Mouse (Mus musculus) MEL (cell line): Measurements from ENCODE around the gene Exd2. TPM values are rescaled to one million over a fixed set of nuclear protein-coding genes. Genes with fewer than 3 reads are reported as not detected.

Experiments
- DNase-seq: peaks from one replicate; pipeline ENCODE4 v3.0.0; 2011; ENCODE audit warnings: low read depth, low spot score
- H3K27ac ChIP-seq: 2 replicates; pipeline ENCODE4 v1.5.1; 2012; ENCODE audit warnings: low read depth, mild to moderate bottlenecking, control low read depth, low read length, moderate library complexity; ENCODE audit not compliant: control insufficient read depth
- H3K27me3 ChIP-seq, 2 experiments: fragments of 150-350 bp in 1 of 2; sonication (generic) in 1 of 2; 2 replicates each; pipeline ENCODE4 v1.6.1; 2012; ENCODE audit warnings: low read length in 2 of 2, mild to moderate bottlenecking in 2 of 2, improper control_type of control experiment in 1 of 2, moderate library complexity in 1 of 2; ENCODE audit not compliant: insufficient read depth in 2 of 2, control insufficient read depth in 1 of 2
- H3K36me3 ChIP-seq, 2 experiments: 2 replicates each; pipeline ENCODE4 v1.6.1; 2012 to 2014; ENCODE audit warnings: low read length in 2 of 2, improper control_type of control experiment in 1 of 2, inconsistent platforms in 1 of 2, mild to moderate bottlenecking in 1 of 2; ENCODE audit not compliant: insufficient read depth in 2 of 2, control insufficient read depth in 1 of 2
- H3K4me1 ChIP-seq, 2 experiments: fragments of 150-350 bp in 1 of 2; sonication (generic) in 1 of 2; 2 replicates each; pipeline ENCODE4 v1.6.1; 2012; ENCODE audit warnings: low read length in 2 of 2, improper control_type of control experiment in 1 of 2, mild to moderate bottlenecking in 1 of 2; ENCODE audit not compliant: insufficient read depth in 2 of 2, control insufficient read depth in 1 of 2
- H3K4me3 ChIP-seq, 2 experiments: fragments of 150-350 bp in 1 of 2; sonication (generic) in 1 of 2; 2 replicates each; pipeline ENCODE4 v1.5.1; 2012; ENCODE audit warnings: low read depth in 2 of 2, low read length in 2 of 2, mild to moderate bottlenecking in 2 of 2, moderate library complexity in 2 of 2, control low read depth in 1 of 2, improper control_type of control experiment in 1 of 2; ENCODE audit not compliant: control insufficient read depth in 1 of 2, insufficient read depth in 1 of 2
- H3K79me2 ChIP-seq: 2 replicates; pipeline ENCODE4 v1.6.1; 2012; ENCODE audit warnings: mild to moderate bottlenecking, low read length, moderate library complexity; ENCODE audit not compliant: control insufficient read depth, poor library complexity, insufficient read depth
- H3K9ac ChIP-seq: 2 replicates; pipeline ENCODE4 v1.6.1; 2012; ENCODE audit warnings: low read depth, mild to moderate bottlenecking, control low read depth, low read length, moderate library complexity; ENCODE audit not compliant: control insufficient read depth, poor library complexity, severe bottlenecking
- H3K9me3 ChIP-seq: fragments of 150-350 bp; sonication (generic); replicated peaks from 2 replicates; pipeline ENCODE4 v1.6.1; 2012; ENCODE audit warnings: mild to moderate bottlenecking, low read length, improper control_type of control experiment, moderate library complexity; ENCODE audit not compliant: insufficient read depth
- CHD2 ChIP-seq: IDR thresholded peaks from 2 replicates; pipeline ENCODE4 v1.6.1; 2011; ENCODE audit warnings: low read length, improper control_type of control experiment
- CTCF ChIP-seq, 3 experiments: IDR thresholded peaks in 2 of 3; conservative IDR thresholded peaks in 1 of 3; 2 replicates each; pipeline ENCODE4 v1.5.1; 2011 to 2012; ENCODE audit warnings: low read length in 3 of 3, low read depth in 2 of 3, mild to moderate bottlenecking in 2 of 3, improper control_type of control experiment in 1 of 3, inconsistent platforms in 1 of 3, mixed read lengths in 1 of 3, moderate library complexity in 1 of 3; ENCODE audit not compliant: control insufficient read depth in 1 of 3, insufficient read depth in 1 of 3, poor library complexity in 1 of 3, severe bottlenecking in 1 of 3
- E2F4 ChIP-seq: IDR thresholded peaks from 2 replicates; pipeline ENCODE4 v1.6.1; 2011; ENCODE audit warnings: low read depth, low read length, improper control_type of control experiment, borderline replicate concordance
- ELF1 ChIP-seq: IDR thresholded peaks from 2 replicates; pipeline ENCODE4 v1.6.1; 2014; ENCODE audit warnings: low read depth, mild to moderate bottlenecking, inconsistent platforms, low read length, improper control_type of control experiment, moderate library complexity
- EP300 ChIP-seq, 2 experiments: IDR thresholded peaks; 2 replicates each; pipeline ENCODE4 v1.6.1; 2011; ENCODE audit warnings: improper control_type of control experiment in 2 of 2, low read length in 2 of 2, low read depth in 1 of 2, mild to moderate bottlenecking in 1 of 2
- GABPA ChIP-seq: IDR thresholded peaks from 2 replicates; pipeline ENCODE4 v1.6.1; 2012; ENCODE audit warnings: low read depth, mild to moderate bottlenecking, inconsistent platforms, low read length, improper control_type of control experiment, moderate library complexity
- GATA1 ChIP-seq: IDR thresholded peaks from 2 replicates; pipeline ENCODE4 v1.6.1; 2011; ENCODE audit warnings: low read depth, low read length, improper control_type of control experiment
- HCFC1 ChIP-seq: IDR thresholded peaks from 2 replicates; pipeline ENCODE4 v1.6.1; 2012; ENCODE audit warnings: low read depth, mild to moderate bottlenecking, inconsistent platforms, low read length, improper control_type of control experiment, moderate library complexity
- KAT2A ChIP-seq: conservative IDR thresholded peaks from 2 replicates; pipeline ENCODE4 v1.6.1; 2012; ENCODE audit warnings: low read depth, low read length, improper control_type of control experiment, inconsistent platforms
- MAFK ChIP-seq: IDR thresholded peaks from 2 replicates; pipeline ENCODE4 v1.6.1; 2011; ENCODE audit warnings: low read depth, mild to moderate bottlenecking, low read length, improper control_type of control experiment, borderline replicate concordance
- MAX ChIP-seq: IDR thresholded peaks from 2 replicates; pipeline ENCODE4 v1.6.1; 2011; ENCODE audit warnings: low read length, improper control_type of control experiment
- MAZ ChIP-seq: IDR thresholded peaks from 2 replicates; pipeline ENCODE4 v1.6.1; 2012; ENCODE audit warnings: low read depth, mild to moderate bottlenecking, inconsistent platforms, low read length, improper control_type of control experiment
- MEF2A ChIP-seq: IDR thresholded peaks from 2 replicates; pipeline ENCODE4 v1.6.1; 2014; ENCODE audit warnings: low read depth, mild to moderate bottlenecking, inconsistent platforms, low read length, improper control_type of control experiment; ENCODE audit not compliant: poor library complexity, insufficient replicate concordance, severe bottlenecking; ENCODE audit errors: extremely low read depth
- POLR2A ChIP-seq, 2 experiments: IDR thresholded peaks; 2 replicates each; pipeline ENCODE4 v1.6.1; 2011 to 2012; ENCODE audit warnings: low read length in 2 of 2, mild to moderate bottlenecking in 2 of 2, control low read depth in 1 of 2, improper control_type of control experiment in 1 of 2, low read depth in 1 of 2, moderate library complexity in 1 of 2; ENCODE audit not compliant: control insufficient read depth in 1 of 2, insufficient read depth in 1 of 2, poor library complexity in 1 of 2
- POLR2AphosphoS2 ChIP-seq: IDR thresholded peaks from 2 replicates; pipeline ENCODE4 v1.6.1; 2011; ENCODE audit warnings: low read length, improper control_type of control experiment
- POLR2AphosphoS5 ChIP-seq: IDR thresholded peaks from 2 replicates; pipeline ENCODE4 v1.6.1; 2012; ENCODE audit warnings: low read depth, borderline replicate concordance, mild to moderate bottlenecking, inconsistent platforms, low read length, moderate library complexity, mixed read lengths
- SMC3 ChIP-seq: IDR thresholded peaks from 2 replicates; pipeline ENCODE4 v1.6.1; 2011; ENCODE audit warnings: low read depth, low read length, improper control_type of control experiment
- TBP ChIP-seq: IDR thresholded peaks from 2 replicates; pipeline ENCODE4 v1.8.0; 2011; ENCODE audit warnings: low read depth, low read length, improper control_type of control experiment
- TCF12 ChIP-seq: IDR thresholded peaks from 2 replicates; pipeline ENCODE4 v1.6.1; 2014; ENCODE audit warnings: low read depth, mild to moderate bottlenecking, inconsistent platforms, low read length, improper control_type of control experiment, moderate library complexity
- UBTF ChIP-seq: IDR thresholded peaks from 2 replicates; pipeline ENCODE4 v1.6.1; 2012; ENCODE audit warnings: low read depth, mild to moderate bottlenecking, inconsistent platforms, low read length, improper control_type of control experiment, moderate library complexity, borderline replicate concordance; ENCODE audit not compliant: insufficient read depth
- USF1 ChIP-seq: IDR thresholded peaks from 2 replicates; pipeline ENCODE4 v1.6.1; 2014; ENCODE audit warnings: low read depth, mild to moderate bottlenecking, inconsistent platforms, low read length, improper control_type of control experiment, moderate library complexity
- USF2 ChIP-seq, 2 experiments: IDR thresholded peaks; 2 replicates each; pipeline ENCODE4 v1.6.1; 2011 to 2012; ENCODE audit warnings: improper control_type of control experiment in 2 of 2, low read length in 2 of 2, borderline replicate concordance in 1 of 2, inconsistent platforms in 1 of 2, low read depth in 1 of 2, mild to moderate bottlenecking in 1 of 2; ENCODE audit not compliant: insufficient read depth in 1 of 2
- ZC3H11A ChIP-seq: IDR thresholded peaks from 2 replicates; pipeline ENCODE4 v1.6.1; 2012; ENCODE audit warnings: low read depth, mild to moderate bottlenecking, inconsistent platforms, low read length, improper control_type of control experiment
- ZNF384 ChIP-seq: IDR thresholded peaks from 2 replicates; pipeline ENCODE4 v1.6.1; 2012; ENCODE audit warnings: low read depth, mild to moderate bottlenecking, inconsistent platforms, low read length, improper control_type of control experiment
- polyA plus RNA-seq, 2 experiments: library from polyadenylated mRNA; stranded (reverse) in 1 of 2; unstranded in 1 of 2; fragments of >175 nt in 1 of 2; fragments of >200 nt in 1 of 2; gene quantifications; 2 replicates each; pipeline versions ENCODE4 v1.2.1 to v1.2.4; 2012; ENCODE audit warnings: low replicate concordance in 2 of 2, low read depth in 1 of 2; ENCODE audit not compliant: insufficient read length in 2 of 2, insufficient read depth in 1 of 2, missing spikeins in 1 of 2
- total RNA-seq: library from RNA; depleted of rRNA; stranded (reverse); fragments of 300-350 nt; gene quantifications from 2 replicates; pipeline ENCODE4 v1.2.3, GENCODE M21; 2012

Exd2 gene
- total and polyA plus RNA-seq, 3 experiments, result 9.6 to 12.8 TPM; not detected in 1

DNA sequence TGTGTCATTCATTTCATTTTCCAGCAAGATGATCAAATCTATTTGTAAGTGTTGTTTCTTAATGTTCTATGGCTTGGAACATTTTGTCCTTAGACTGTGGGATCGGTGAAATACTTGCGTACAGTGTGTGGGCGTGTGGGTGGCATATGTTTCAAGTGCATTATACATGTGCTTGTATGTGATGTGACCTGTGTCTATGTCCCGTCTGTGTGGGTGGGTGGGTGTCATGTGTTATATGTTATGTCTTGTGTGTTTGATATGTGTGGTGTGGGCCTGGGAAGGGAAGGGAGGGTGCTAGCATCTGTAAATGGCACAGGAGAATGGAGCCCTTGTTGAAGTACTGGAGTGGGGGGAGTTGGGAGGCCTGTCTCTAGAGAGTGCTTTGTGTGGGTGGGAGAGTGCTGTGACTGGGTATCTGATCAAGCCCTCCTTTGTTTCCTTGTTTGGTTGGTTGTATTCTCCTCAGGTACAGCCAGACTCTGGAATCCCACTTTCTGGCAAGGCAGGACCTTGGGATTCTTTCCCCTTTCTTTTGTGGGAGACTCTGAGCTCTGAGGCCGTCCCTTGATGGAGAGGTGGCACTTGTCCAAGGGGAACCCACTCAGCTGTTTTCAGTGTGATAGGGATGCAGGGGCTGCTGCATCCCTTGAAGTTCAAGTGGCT, 65.0 kb downstream of the Exd2 start:
- Histone ChIP-seq H3K36me3 (no peaks in the 10 kb centered on the region), H3K4me1 (no peaks in the 10 kb centered on the region), H3K27ac (no peak overlapping the region), H3K9me3 (no peaks in the 10 kb centered on the region), H3K27me3 (peaks cover 7 to 9% of the 10 kb centered on the region in 2 experiments), H3K9ac (no peak overlapping the region), H3K4me3 (no peak overlapping the region), H3K79me2 (no peaks in the 10 kb centered on the region)
- DNase-seq, result no peak
- TF ChIP-seq ZNF384 (no peak), UBTF (no peak), POLR2A (IDR thresholded peaks at IDR 0.05; ENCODE audit: control insufficient read depth in 1 of 2, insufficient read depth in 1 of 2, low read depth in 1 of 2, low read length in 2 of 2, poor library complexity in 1 of 2) (no peak), USF2 (IDR thresholded peaks at IDR 0.05; ENCODE audit: borderline replicate concordance in 1 of 2, insufficient read depth in 1 of 2, low read depth in 1 of 2, low read length in 2 of 2) (no peak), TBP (no peak), TCF12 (no peak), GATA1 (no peak), CTCF (IDR thresholded peaks at IDR 0.05 in 2 of 3, conservative IDR thresholded peaks at IDR 0.05 in 1 of 3; ENCODE audit: control insufficient read depth in 1 of 3, insufficient read depth in 1 of 3, low read depth in 2 of 3, low read length in 3 of 3, poor library complexity in 1 of 3, severe bottlenecking in 1 of 3) (no peak), CHD2 (no peak)

- no peak for DNase-seq
- peaks cover 2 to 3% of the 10 kb centered on the region in 2 experiments; a peak in 3 of 4 replicates for H3K27me3 ChIP-seq
- no peaks in the 10 kb centered on the region for H3K36me3 ChIP-seq
- no peaks in the 10 kb centered on the region for H3K9me3 ChIP-seq
- H3K9ac ChIP-seq, result no peak overlapping the region
- H3K4me3 ChIP-seq, result no peak overlapping the region
- no peaks in the 10 kb centered on the region for H3K4me1 ChIP-seq
- TF ChIP-seq EP300 (IDR thresholded peaks at IDR 0.05; ENCODE audit: low read depth in 1 of 2, low read length in 2 of 2) (no peak), MAZ (no peak), ZC3H11A (no peak), CHD2 (no peak), POLR2AphosphoS5 (no peak), USF1 (no peak), MEF2A (no peak), MAX (no peak), E2F4 (no peak), HCFC1 (no peak), MAFK (no peak), SMC3 (no peak), TCF12 (no peak), KAT2A (no peak), GABPA (no peak), GATA1 (no peak), POLR2AphosphoS2 (no peak), UBTF (no peak), USF2 (IDR thresholded peaks at IDR 0.05; ENCODE audit: borderline replicate concordance in 1 of 2, insufficient read depth in 1 of 2, low read depth in 1 of 2, low read length in 2 of 2) (no peak), ELF1 (no peak)
- no peak overlapping the region for H3K27ac ChIP-seq
- no peaks in the 10 kb centered on the region for H3K79me2 ChIP-seq
Observed at GRCm38 (mm10) chr12:80530052-80530451, 67.2 kb downstream of the Exd2 start.
